Mouse (Mus musculus) central nervous system, embryonic 18 days (tissue): ENCODE results near the gene Ms4a5. TPM values are rescaled to one million over a fixed set of nuclear protein-coding genes. Genes with fewer than 3 reads are reported as not detected.

ENCODE experiments used
- polyA plus RNA-seq: library from polyadenylated mRNA; depleted of rRNA; stranded (reverse); fragments of >200 nt; gene quantifications from 2 replicates; pipeline ENCODE4 v1.2.3, GENCODE M21; 2012; rRNA removed

The Ms4a5 gene
- polyA plus RNA-seq, result not detected in 2 replicates

GRCm38 (mm10) chr19:11283773-11284172, at the start of gene Ms4a5:
Gene Ms4a5, minus strand, starts transcription at chr19:11283873.

DNA sequence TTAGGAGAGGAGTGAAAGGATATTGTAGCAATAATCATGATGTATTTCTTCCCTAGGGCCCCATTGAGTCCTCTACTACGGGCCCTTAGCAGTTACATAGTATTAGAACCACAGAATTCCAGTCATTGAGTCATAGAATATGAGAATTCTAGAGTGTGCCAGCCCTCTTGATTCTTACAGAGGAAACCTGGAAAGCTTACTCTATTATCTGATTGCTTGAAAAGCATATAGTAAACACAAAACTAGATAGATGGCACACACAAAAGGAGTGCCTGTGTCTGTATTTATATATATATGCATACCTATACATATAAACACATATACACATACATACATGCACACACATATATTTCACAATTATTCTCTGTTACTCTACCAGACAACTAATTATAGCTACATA, 30.7 kb upstream of the Ms4a5 start, which contains the start of gene Ms4a14:
Gene Ms4a14, minus strand, starts transcription at position 101 of the 400 bp plus-strand sequence.

GRCm38 (mm10) chr19:11266052-11266845, 17.4 kb downstream of the Ms4a5 start, which contains the start of gene Ms4a1:
Gene Ms4a1, minus strand, starts transcription at chr19:11266241.

DNA sequence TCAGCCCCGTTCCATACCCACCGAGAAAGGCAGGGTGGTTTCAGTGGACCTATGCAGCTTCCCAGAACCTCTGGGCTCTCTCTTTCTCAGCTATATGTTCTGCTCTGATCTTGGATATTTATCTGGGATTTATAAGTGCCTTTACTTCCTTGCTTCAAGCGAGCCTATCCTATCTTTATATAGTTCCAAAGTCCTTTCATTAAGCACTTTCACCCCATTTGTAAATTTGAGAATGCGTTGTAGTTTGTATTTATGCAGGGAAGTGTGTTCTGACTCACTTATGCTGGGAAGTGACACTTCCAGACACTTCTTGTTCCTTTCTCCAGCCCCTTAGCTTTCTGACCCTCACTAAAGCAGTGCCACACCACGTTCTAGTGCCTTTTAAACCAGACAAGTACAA, 51.3 kb downstream of the Ms4a5 start, which contains the start of gene Ms4a12:
Gene Ms4a12, minus strand, starts transcription at position 101 of the 400 bp plus-strand sequence.

Other genes starting within 250 kb of the Ms4a5 start
- gene Ms4a8a, start 202.8 kb downstream of the Ms4a5 start, polyA plus RNA-seq, result 0.06 and 0.07 TPM in 2 replicates
- not detected in 2 replicates for gene 1700017D01Rik, start 153.0 kb downstream of the Ms4a5 start, polyA plus RNA-seq
- gene 1700025F22Rik, start 118.6 kb downstream of the Ms4a5 start, polyA plus RNA-seq, result not detected in 2 replicates
- not detected in 2 replicates for gene Ms4a13, start 87.1 kb downstream of the Ms4a5 start, polyA plus RNA-seq
- gene Ms4a12, start 51.4 kb downstream of the Ms4a5 start, polyA plus RNA-seq, result not detected in 2 replicates
- gene Ms4a1, start 17.6 kb downstream of the Ms4a5 start, polyA plus RNA-seq, result 0.03 and 0.04 TPM in 2 replicates
- 0.12 and 0.13 TPM in 2 replicates for gene Ms4a14, start 30.6 kb upstream of the Ms4a5 start, polyA plus RNA-seq
- 1.4 and 1.5 TPM in 2 replicates for gene Ms4a7, start 52.3 kb upstream of the Ms4a5 start, polyA plus RNA-seq
- gene Ms4a4a, start 91.7 kb upstream of the Ms4a5 start, polyA plus RNA-seq, result 0.16 and 0.26 TPM in 2 replicates
- gene Ms4a4c, start 120.9 kb upstream of the Ms4a5 start, polyA plus RNA-seq, result 0.03 TPM in 1 of 2 replicates, not detected in the other
- 0.09 TPM in 1 of 2 replicates, not detected in the other for gene Ms4a4b, start 159.7 kb upstream of the Ms4a5 start, polyA plus RNA-seq
- 1.3 and 1.4 TPM in 2 replicates for gene Ms4a6c, start 185.5 kb upstream of the Ms4a5 start, polyA plus RNA-seq
- gene Gm8369, start 202.1 kb upstream of the Ms4a5 start, polyA plus RNA-seq, result 0.08 TPM in 1 of 2 replicates, not detected in the other
- gene Ms4a6b, start 232.6 kb upstream of the Ms4a5 start, polyA plus RNA-seq, result 1.4 and 1.8 TPM in 2 replicates